Mouse (Mus musculus) bone marrow macrophage, adult 2 months (primary cell): Measurements from ENCODE around the gene Fam171a2.

ENCODE experiments used
- CTCF ChIP-seq: IDR thresholded peaks from 2 replicates; pipeline ENCODE4 v1.5.1; 2012; ENCODE audit warnings: low read depth, mild to moderate bottlenecking, low read length, moderate library complexity
- POLR2A ChIP-seq: IDR thresholded peaks from 2 replicates; pipeline ENCODE4 v1.6.1; 2012; ENCODE audit warnings: mild to moderate bottlenecking, low read depth, low read length, borderline replicate concordance

DNA sequence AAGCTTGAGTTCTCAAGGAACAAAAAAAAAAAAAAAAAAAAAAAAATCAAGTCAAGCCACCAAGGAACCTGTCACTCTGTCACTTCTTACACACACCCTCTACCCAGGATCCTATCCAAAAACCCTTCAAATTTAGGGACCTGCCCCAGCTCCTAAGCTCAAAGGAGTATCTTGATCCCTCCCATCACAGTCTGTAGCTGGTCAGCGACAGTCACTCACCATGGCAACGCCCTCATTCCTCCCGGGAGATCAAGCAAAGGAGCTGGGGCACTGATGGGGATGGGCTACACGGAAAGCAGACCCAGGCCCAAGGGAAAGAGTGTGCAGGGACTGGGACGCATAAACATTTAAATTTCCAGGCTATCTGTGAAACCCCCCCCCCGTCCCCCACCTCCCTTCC is 2.7 kb downstream of the Fam171a2 start:
- no peak for TF ChIP-seq CTCF
- TF ChIP-seq POLR2A: no peak
